Mouse (Mus musculus): ENCODE measurements around the gene St7.

- TF ChIP-seq POLR2A (IDR thresholded peaks at IDR 0.05; ENCODE audit: borderline replicate concordance, control insufficient read depth, low read depth, low read length) (no peak), CTCF (IDR thresholded peaks at IDR 0.05; ENCODE audit: control insufficient read depth, insufficient read depth, low read length) (no peak)
Measured at GRCm38 (mm10) chr6:17755902-17756301, 63.2 kb downstream of the St7 start.
